Mouse (Mus musculus): ENCODE data around the gene Apol11b. TPM values are rescaled to one million over a fixed set of nuclear protein-coding genes. Genes with fewer than 3 reads are reported as not detected.
"Not testable (repeated sequence)": the region's sequence is repeated elsewhere in the genome, so short reads cannot be mapped to it uniquely, and the experiment has no call there.

Gene Apol11b
- total RNA-seq, 1 experiment, result not detected

GRCm38 (mm10) chr15:77628647-77629046 is 14.4 kb downstream of the Apol11b start:
- H3K36me3 ChIP-seq (ENCODE audit: control insufficient read depth, insufficient read depth, low read length, poor library complexity, severe bottlenecking); H3K27ac ChIP-seq (ENCODE audit: insufficient read depth, low read depth, low read length, poor library complexity, severe bottlenecking); H3K9me3 ChIP-seq (ENCODE audit: control insufficient read depth, insufficient read depth, low read depth, low read length); H3K4me1 ChIP-seq (ENCODE audit: control insufficient read depth in 2 of 2, insufficient read depth in 2 of 2, low read length in 2 of 2, poor library complexity in 1 of 2); H3K9ac ChIP-seq (ENCODE audit: insufficient read depth, low read depth, low read length, poor library complexity, severe bottlenecking); in situ Hi-C loops (cut with MboI; ENCODE audit: low sequenced_read_pairs in 2 of 2, unreplicated experiment in 2 of 2); H3K4me3 ChIP-seq (ENCODE audit: insufficient read depth in 1 of 2, low read depth in 1 of 2, low read length in 2 of 2, poor library complexity in 1 of 2, severe bottlenecking in 1 of 2); DNase-seq (ENCODE audit: low read depth, low spot score): not testable (repeated sequence)

DNA sequence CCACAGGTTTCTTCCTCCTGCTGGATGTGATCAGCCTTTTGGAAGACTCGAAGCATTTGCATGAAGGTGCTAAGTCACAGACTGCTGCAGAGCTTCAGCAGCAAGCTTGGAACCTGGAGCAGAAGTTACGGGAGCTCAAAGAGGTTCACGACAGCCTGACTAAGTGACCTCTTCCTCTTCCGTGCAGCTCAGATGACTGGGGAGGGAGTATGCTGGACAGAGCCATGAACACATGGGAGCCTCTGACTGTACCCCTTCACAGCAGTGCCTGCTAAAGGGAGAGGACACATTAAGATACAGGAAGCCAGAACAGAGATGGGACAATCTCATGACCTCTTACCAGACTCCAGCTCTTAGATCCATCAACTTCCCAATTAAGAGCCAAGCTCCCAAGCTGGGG is 16.6 kb downstream of the Apol11b start:
- in situ Hi-C loops (cut with MboI; ENCODE audit: low sequenced_read_pairs in 2 of 2, unreplicated experiment in 2 of 2); H3K9ac ChIP-seq (ENCODE audit: insufficient read depth, low read depth, low read length, poor library complexity, severe bottlenecking): not testable (repeated sequence)

DNA sequence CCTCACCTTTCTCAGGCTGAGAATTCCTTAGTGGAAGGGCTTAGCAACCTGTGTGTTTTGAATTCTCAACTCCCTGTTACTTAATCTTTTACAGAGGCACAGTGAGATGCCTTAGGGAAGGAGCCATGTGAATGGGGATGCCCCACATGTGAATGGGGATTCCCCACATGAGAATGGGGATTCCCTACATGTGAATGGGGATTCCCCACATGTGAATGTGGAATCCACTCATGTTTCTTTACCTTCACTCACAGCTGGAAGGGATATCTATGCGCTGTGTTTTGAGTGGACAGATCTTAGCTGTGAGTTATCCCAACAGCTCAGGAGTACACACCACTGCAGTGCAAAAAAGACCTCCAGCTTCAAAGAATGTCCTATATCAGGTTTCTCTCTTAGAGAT is 18.4 kb downstream of the Apol11b start:
- no peaks in the 10 kb centered on the region for H3K9me3 ChIP-seq (ENCODE audit: control insufficient read depth, insufficient read depth, low read depth, low read length)
- H3K27ac ChIP-seq (ENCODE audit: insufficient read depth, low read depth, low read length, poor library complexity, severe bottlenecking), result no peak overlapping the region
- in situ Hi-C loops (cut with MboI; ENCODE audit: low sequenced_read_pairs in 2 of 2, unreplicated experiment in 2 of 2), result no loop called here
- TF ChIP-seq MAFK (IDR thresholded peaks at IDR 0.05; ENCODE audit: insufficient read depth, low read depth, low read length) (no peak), ZC3H11A (IDR thresholded peaks at IDR 0.05; ENCODE audit: borderline replicate concordance, low read depth, low read length) (no peak), HCFC1 (IDR thresholded peaks at IDR 0.05; ENCODE audit: borderline replicate concordance, insufficient read depth, low read length) (no peak), CHD2 (IDR thresholded peaks at IDR 0.05; ENCODE audit: low read depth, low read length) (no peak), ZNF384 (IDR thresholded peaks at IDR 0.05; ENCODE audit: low read depth, low read length) (no peak)
- no peaks in the 10 kb centered on the region for H3K4me1 ChIP-seq (ENCODE audit: control insufficient read depth in 2 of 2, insufficient read depth in 2 of 2, low read length in 2 of 2, poor library complexity in 1 of 2)
- H3K4me3 ChIP-seq (ENCODE audit: insufficient read depth in 1 of 2, low read depth in 1 of 2, low read length in 2 of 2, poor library complexity in 1 of 2, severe bottlenecking in 1 of 2), result no peak overlapping the region
- no peaks in the 10 kb centered on the region for H3K36me3 ChIP-seq (ENCODE audit: control insufficient read depth, insufficient read depth, low read length, poor library complexity, severe bottlenecking)
- H3K9ac ChIP-seq (ENCODE audit: insufficient read depth, low read depth, low read length, poor library complexity, severe bottlenecking), result no peak overlapping the region
- DNase-seq (ENCODE audit: low read depth, low spot score), result no peak

More for the DNA sequence above, 16.6 kb downstream of the Apol11b start:
- H3K4me1 ChIP-seq (ENCODE audit: control insufficient read depth in 2 of 2, insufficient read depth in 2 of 2, low read length in 2 of 2, poor library complexity in 1 of 2); H3K4me3 ChIP-seq (ENCODE audit: insufficient read depth in 1 of 2, low read depth in 1 of 2, low read length in 2 of 2, poor library complexity in 1 of 2, severe bottlenecking in 1 of 2); DNase-seq (ENCODE audit: low read depth, low spot score); H3K36me3 ChIP-seq (ENCODE audit: control insufficient read depth, insufficient read depth, low read length, poor library complexity, severe bottlenecking); H3K27ac ChIP-seq (ENCODE audit: insufficient read depth, low read depth, low read length, poor library complexity, severe bottlenecking); H3K9me3 ChIP-seq (ENCODE audit: control insufficient read depth, insufficient read depth, low read depth, low read length): not testable (repeated sequence)

DNA sequence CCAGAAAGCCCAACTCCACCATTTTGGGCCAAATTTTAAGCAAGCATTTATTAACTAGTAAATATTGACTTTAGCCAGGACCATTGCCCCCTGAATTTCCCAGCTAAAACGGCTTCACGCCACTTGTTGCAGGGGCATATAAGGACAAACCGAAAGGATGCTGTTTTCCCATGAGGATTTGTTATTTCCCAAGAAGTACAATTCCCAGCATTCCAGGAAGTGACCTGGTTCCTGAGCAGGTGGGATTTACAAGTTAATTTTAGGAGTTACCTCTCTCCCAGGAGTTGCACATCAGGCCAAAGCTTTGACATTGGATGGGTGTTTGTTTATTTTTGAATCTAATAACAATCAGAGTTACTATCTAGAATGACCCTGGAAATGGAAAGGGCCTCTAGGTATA is 37.0 kb downstream of the Apol11b start:
- Histone ChIP-seq H3K27ac (ENCODE audit: insufficient read depth, low read depth, low read length, poor library complexity, severe bottlenecking) (no peak overlapping the region), H3K9ac (ENCODE audit: insufficient read depth, low read depth, low read length, poor library complexity, severe bottlenecking) (no peak overlapping the region), H3K4me3 (ENCODE audit: insufficient read depth in 1 of 2, low read depth in 1 of 2, low read length in 2 of 2, poor library complexity in 1 of 2, severe bottlenecking in 1 of 2) (no peak overlapping the region), H3K9me3 (ENCODE audit: control insufficient read depth, insufficient read depth, low read depth, low read length) (no peaks in the 10 kb centered on the region), H3K36me3 (ENCODE audit: control insufficient read depth, insufficient read depth, low read length, poor library complexity, severe bottlenecking) (no peaks in the 10 kb centered on the region), H3K4me1 (ENCODE audit: control insufficient read depth in 2 of 2, insufficient read depth in 2 of 2, low read length in 2 of 2, poor library complexity in 1 of 2) (no peaks in the 10 kb centered on the region)
- no peak for DNase-seq (ENCODE audit: low read depth, low spot score)
- in situ Hi-C loops (cut with MboI; ENCODE audit: low sequenced_read_pairs in 2 of 2, unreplicated experiment in 2 of 2), result no loop called here
- TF ChIP-seq HCFC1 (IDR thresholded peaks at IDR 0.05; ENCODE audit: borderline replicate concordance, insufficient read depth, low read length), result no peak
- TF ChIP-seq ZNF384 (IDR thresholded peaks at IDR 0.05; ENCODE audit: low read depth, low read length), result no peak
- no peak for TF ChIP-seq ZC3H11A (IDR thresholded peaks at IDR 0.05; ENCODE audit: borderline replicate concordance, low read depth, low read length)
- no peak for TF ChIP-seq CHD2 (IDR thresholded peaks at IDR 0.05; ENCODE audit: low read depth, low read length)
- TF ChIP-seq MAFK (IDR thresholded peaks at IDR 0.05; ENCODE audit: insufficient read depth, low read depth, low read length), result no peak

DNA sequence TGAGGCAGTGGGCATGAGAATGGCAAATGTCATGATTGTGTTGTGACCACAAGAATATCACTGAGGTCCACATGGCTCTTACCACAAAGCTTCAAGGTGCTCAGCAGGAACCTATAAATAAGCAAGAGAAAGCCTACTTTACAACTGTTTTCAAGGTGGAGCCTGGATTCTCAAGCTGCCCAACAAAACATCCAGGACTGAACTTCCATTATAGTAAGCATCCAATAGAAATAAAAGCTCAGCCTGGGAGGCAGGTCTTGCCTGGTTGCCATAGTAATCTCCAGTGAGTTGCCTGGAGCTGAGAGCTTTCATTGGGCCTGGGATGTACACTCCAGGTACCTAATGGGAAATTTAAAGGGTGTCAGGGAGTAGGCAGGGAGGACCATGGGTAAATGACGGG is 44.1 kb downstream of the Apol11b start, which contains the start of gene Gm36245:
TSS of gene Gm36245 (plus strand) at position 301 of the 400 bp plus-strand sequence.
- no peak for DNase-seq (ENCODE audit: low read depth, low spot score)
- Histone ChIP-seq H3K36me3 (ENCODE audit: control insufficient read depth, insufficient read depth, low read length, poor library complexity, severe bottlenecking) (no peaks in the 10 kb centered on the region), H3K9me3 (ENCODE audit: control insufficient read depth, insufficient read depth, low read depth, low read length) (no peaks in the 10 kb centered on the region), H3K9ac (ENCODE audit: insufficient read depth, low read depth, low read length, poor library complexity, severe bottlenecking) (no peak within 1 kb of the TSS), H3K4me1 (ENCODE audit: control insufficient read depth in 2 of 2, insufficient read depth in 2 of 2, low read length in 2 of 2, poor library complexity in 1 of 2) (no peaks in the 10 kb centered on the region), H3K4me3 (ENCODE audit: insufficient read depth in 1 of 2, low read depth in 1 of 2, low read length in 2 of 2, poor library complexity in 1 of 2, severe bottlenecking in 1 of 2) (no peak within 1 kb of the TSS), H3K27ac (ENCODE audit: insufficient read depth, low read depth, low read length, poor library complexity, severe bottlenecking) (no peak within 1 kb of the TSS)
- in situ Hi-C loops (cut with MboI; ENCODE audit: low sequenced_read_pairs in 2 of 2, unreplicated experiment in 2 of 2), result no loop called here
- TF ChIP-seq ZNF384 (IDR thresholded peaks at IDR 0.05; ENCODE audit: low read depth, low read length), result no peak
- TF ChIP-seq HCFC1 (IDR thresholded peaks at IDR 0.05; ENCODE audit: borderline replicate concordance, insufficient read depth, low read length), result no peak
- TF ChIP-seq MAFK (IDR thresholded peaks at IDR 0.05; ENCODE audit: insufficient read depth, low read depth, low read length), result no peak
- no peak for TF ChIP-seq CHD2 (IDR thresholded peaks at IDR 0.05; ENCODE audit: low read depth, low read length)
- TF ChIP-seq ZC3H11A (IDR thresholded peaks at IDR 0.05; ENCODE audit: borderline replicate concordance, low read depth, low read length), result no peak
